Mouse (Mus musculus) thymus, adult 2 months (tissue): Measurements from ENCODE around the gene Aknad1.

ENCODE experiments used
- CTCF ChIP-seq: fragments of 200-500 bp; IDR thresholded peaks from 2 replicates; pipeline ENCODE4 v1.5.1; 2012; ENCODE audit warnings: mild to moderate bottlenecking, control low read depth, low read length, moderate library complexity, borderline replicate concordance; ENCODE audit not compliant: control insufficient read depth, poor library complexity, insufficient read depth; ENCODE audit errors: extremely low read depth
- POLR2A ChIP-seq: fragments of 200-500 bp; IDR thresholded peaks from 2 replicates; pipeline ENCODE4 v1.6.1; 2012; ENCODE audit warnings: mild to moderate bottlenecking, low read length, control low read depth, moderate library complexity; ENCODE audit not compliant: control insufficient read depth, poor library complexity, insufficient read depth; ENCODE audit errors: extremely low read depth

DNA sequence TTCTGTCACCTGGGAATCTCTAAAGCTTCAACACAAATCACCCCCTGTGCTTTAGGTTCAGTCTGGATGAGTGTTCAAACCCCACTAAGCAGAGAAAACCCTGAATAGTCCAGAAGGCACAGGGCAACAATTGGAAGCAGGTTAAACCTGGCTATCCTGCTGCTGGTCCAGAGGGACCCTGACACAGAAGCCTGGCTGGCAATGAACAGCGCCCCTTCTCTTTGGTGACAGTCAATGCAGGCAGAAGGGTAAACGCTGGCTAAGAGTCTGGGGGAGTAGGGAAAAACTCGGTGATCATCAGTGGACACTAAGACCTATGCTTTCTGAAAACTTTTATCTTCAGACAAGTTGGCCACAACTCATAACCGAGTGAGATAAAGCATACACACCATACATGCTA, 39.7 kb upstream of the Aknad1 start:
- TF ChIP-seq CTCF (no peak), POLR2A (no peak)
